Mouse (Mus musculus) ovary, adult 18-20 months (tissue): ENCODE results near the gene Col11a2.

Experiments used
- DNase-seq: peaks from one replicate; pipeline ENCODE4 v3.0.0; 2022; ENCODE audit warnings: low spot score, mixed read lengths

The Col11a2 gene

DNA sequence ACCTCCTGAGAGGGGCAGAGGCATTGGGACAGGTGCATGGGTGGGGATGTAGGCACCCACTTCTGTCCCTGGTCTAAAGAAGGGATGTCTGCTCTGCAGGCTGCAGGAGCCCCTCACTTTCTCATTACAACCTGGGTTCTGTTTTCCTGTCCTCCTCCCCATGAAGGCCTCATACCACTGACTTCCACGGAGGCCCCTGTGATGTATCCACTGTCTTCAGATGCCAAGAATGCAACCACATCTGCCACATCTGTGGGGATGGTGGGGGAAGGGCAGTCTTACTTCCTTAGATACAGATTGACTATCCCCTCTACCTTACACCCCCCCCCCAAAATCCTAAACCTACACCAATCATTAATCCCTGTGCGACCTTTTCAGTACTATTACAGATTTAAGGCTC, 13.0 kb upstream of the Col11a2 start:
- DNase-seq, result no peak

- DNase-seq, result no peak
These were observed 12.2 kb upstream of the Col11a2 start for GRCm38 (mm10) chr17:34026917-34027655.

GRCm38 (mm10) chr17:34027656-34028223, 11.5 kb upstream of the Col11a2 start, which contains the start of gene H2-Ke6:
H2-Ke6 (minus strand) TSS chr17:34028060.
- peak; percentile 89 for DNase-seq

- DNase-seq, result no peak
These were observed 10.6 kb upstream of the Col11a2 start for GRCm38 (mm10) chr17:34028501-34029149.

DNA sequence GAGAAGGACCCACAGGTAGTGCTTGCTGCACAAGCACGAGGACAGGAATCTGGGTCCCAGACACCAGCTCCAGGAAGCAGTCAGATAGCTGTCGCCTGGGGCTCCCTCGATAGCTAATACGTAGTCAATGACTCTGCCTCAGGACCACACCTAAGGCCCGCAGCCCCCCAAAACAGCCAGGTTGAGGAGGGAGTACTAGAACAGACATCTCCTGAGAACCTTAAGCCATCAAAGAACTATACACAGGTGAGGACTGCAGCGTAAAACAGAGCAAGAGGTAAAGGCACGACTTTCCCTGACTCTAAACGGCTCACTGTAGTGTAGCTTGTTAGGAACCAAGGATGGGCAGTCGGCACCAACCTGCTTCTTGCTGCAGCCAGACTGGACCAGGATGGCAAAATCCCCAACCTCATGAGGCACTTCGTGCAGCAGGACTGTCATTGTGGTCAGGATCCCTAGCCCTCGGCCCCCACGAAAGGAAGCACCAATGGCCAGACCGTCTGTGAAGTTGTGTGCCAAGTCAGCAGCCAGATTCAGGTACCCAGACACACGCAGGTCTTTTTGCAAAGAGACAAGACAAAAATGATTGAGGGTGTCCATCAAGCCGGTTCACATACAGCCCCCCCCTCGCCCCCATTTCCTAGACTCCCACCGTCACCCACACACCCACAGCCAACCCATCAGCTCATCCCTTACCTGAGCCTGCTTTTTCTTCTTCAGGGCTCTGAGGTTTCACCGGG, 9.9 kb upstream of the Col11a2 start:
- no peak for DNase-seq

- no peak for DNase-seq
These were observed 9.2 kb upstream of the Col11a2 start for GRCm38 (mm10) chr17:34029890-34030595.

GRCm38 (mm10) chr17:34030861-34031326, 8.3 kb upstream of the Col11a2 start:
- no peak for DNase-seq

DNA sequence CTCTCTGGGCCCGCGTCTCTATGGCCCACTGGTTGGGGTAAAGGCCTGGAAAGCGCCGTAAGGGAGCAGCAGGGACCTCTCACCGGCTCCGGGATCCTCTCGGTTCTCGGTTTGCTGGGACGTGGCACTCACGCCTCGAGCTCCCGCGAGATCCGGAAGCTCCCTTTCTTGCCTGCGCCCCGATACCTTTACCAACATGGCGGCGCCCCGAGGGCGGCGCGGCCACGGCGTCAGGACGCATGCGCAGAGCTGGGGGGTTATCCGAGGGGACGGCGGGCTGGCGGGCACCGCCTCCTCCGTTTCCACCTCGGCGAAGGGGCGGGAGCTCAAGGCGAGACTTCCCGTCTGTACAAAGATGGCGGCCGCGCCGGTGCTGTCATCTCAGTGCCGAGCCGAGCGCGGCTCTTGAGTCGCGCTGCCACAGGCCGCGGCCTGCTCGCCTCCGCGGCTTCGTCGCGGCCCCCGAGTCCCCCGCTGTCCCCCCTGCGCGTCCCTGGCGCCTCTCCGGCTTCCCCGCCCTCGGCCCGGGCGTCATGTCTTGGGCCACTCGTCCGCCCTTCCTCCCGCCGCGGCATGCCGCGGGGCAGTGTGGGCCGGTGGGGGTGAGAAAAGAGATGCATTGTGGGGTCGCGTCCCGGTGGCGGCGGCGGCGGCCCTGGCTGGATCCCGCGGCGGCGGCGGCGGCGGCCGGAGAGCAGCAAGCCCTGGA, 7.6 kb upstream of the Col11a2 start, which contains the start of the genes Slc39a7 and Rxrb:
Slc39a7 (minus strand) TSS at position 218 of the 709 bp plus-strand sequence.
Rxrb (plus strand) TSS at position 348 of the 709 bp plus-strand sequence.
- DNase-seq, result peak; percentile 97

- no peak for DNase-seq
These were observed 7.0 kb upstream of the Col11a2 start for GRCm38 (mm10) chr17:34032174-34032632.

DNA sequence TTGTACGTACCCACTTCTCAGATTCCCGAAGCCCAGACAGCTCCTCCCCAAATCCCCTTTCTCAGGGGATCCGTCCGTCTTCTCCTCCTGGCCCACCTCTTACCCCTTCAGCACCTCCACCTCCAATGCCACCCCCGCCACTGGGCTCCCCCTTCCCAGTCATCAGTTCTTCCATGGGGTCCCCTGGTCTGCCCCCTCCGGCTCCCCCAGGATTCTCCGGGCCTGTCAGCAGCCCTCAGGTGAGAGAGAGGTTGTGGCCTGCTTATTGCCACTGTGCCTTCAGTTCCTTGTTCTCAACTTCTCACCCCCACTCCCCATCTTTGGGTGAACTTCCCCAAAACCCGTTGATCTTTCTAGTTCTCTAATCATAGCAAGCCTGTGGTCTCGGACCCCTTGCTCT, 6.4 kb upstream of the Col11a2 start:
- no peak for DNase-seq

- DNase-seq, result no peak
These were observed 5.8 kb upstream of the Col11a2 start for GRCm38 (mm10) chr17:34033441-34033840.

DNA sequence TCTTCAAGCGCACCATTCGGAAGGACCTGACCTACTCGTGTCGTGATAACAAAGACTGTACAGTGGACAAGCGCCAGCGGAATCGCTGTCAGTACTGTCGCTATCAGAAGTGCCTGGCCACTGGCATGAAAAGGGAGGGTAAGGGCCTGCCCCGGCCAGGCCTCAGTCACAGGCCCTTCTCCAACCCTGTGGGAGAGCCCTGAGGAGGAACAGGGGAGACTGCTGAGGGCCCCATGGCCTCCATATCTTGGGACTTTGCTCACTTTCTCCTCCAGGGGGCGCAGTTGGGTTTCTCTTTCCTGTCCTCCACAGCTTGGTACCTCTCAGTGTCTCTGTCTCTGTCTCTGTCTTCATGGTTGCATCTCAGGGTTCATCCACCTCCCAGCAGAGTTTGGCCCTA, 5.2 kb upstream of the Col11a2 start:
- DNase-seq, result no peak

GRCm38 (mm10) chr17:34035517-34035916, 3.7 kb upstream of the Col11a2 start:
- DNase-seq, result no peak

- DNase-seq, result no peak
These were observed 2.6 kb upstream of the Col11a2 start for GRCm38 (mm10) chr17:34036647-34037046.

DNA sequence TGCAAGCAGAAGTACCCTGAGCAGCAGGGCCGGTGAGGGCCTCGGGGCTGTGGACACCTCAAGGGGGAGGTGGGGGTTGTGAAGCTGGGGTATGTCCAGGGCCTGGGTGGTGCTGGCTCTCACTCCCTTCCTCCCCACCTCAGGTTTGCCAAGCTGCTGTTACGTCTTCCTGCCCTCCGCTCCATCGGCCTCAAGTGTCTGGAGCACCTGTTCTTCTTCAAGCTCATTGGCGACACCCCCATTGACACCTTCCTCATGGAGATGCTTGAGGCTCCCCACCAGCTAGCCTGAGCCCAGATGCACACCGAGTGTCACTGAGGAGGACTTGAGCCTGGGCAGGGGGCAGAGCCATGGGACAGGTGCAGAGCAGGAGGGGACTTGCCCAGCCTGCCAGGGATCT, 2.0 kb upstream of the Col11a2 start:
- DNase-seq, result no peak

DNA sequence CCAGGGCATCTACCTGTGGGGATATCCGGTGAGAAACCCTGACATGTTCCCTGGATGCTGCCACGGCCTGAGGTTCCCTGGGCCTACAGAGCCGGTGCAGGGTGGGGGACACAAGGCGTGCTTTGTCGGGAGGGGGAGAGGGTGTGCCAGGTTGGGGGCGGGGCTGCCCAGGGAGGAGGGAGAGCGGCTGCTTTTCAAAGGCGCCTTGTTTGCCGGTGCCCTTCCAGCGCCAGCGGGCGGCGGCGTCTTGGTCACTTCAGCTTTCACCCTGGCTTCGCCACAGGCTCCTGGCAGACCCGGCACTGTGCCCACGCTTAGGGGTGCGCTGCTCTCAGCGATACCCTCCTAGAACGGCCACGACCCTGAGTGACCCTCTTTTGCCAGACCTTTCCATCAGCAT, 797 bp upstream of the Col11a2 start:
- no peak for DNase-seq

- DNase-seq, result no peak
These were observed 569 bp downstream of the Col11a2 start for GRCm38 (mm10) chr17:34039562-34040450.

GRCm38 (mm10) chr17:34045941-34046340, 6.7 kb downstream of the Col11a2 start:
- no peak for DNase-seq

GRCm38 (mm10) chr17:34047404-34048050, 8.3 kb downstream of the Col11a2 start:
- DNase-seq, result no peak
